Mouse (Mus musculus): ENCODE results near the gene Ikzf3.

DNA sequence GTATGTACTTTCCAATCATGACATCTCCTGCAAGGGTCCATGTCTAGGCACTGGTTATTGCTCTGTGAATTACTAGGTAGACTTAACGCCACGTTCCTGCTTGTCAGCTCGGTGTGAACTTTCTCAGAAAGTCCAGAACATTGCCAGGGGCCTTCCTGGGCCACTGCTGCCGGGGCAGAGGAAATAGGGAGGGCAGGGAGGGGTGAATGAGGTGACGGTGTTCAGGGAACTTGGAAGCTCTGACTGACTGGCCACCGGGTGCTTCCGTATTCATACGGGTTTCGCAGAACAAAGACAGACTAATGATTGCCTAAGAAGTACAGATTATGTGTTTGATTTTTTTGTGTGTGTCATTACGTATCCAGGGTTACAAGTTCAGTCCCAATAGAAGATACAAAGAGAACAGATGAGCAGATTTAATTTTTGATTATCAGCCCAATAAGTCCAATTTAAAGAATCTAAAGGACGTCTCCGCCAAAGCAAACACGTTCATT lies 18.1 kb upstream of the Ikzf3 start:
- no peak for TF ChIP-seq CTCF (IDR thresholded peaks at IDR 0.05; ENCODE audit: control insufficient read depth, insufficient read depth, insufficient replicate concordance, low read depth, low read length)
- TF ChIP-seq POLR2A (IDR thresholded peaks at IDR 0.05; ENCODE audit: control insufficient read depth, low read depth, low read length) = no peak

Data from testis, adult 2 months (tissue).